Mouse (Mus musculus) thymus, adult 2 months (tissue): Measurements from ENCODE around the gene Atp11a.

Source experiments
- CTCF ChIP-seq: fragments of 200-500 bp; IDR thresholded peaks from 2 replicates; pipeline ENCODE4 v1.5.1; 2012; ENCODE audit warnings: mild to moderate bottlenecking, control low read depth, low read length, moderate library complexity, borderline replicate concordance; ENCODE audit not compliant: control insufficient read depth, poor library complexity, insufficient read depth; ENCODE audit errors: extremely low read depth
- POLR2A ChIP-seq: fragments of 200-500 bp; IDR thresholded peaks from 2 replicates; pipeline ENCODE4 v1.6.1; 2012; ENCODE audit warnings: mild to moderate bottlenecking, low read length, control low read depth, moderate library complexity; ENCODE audit not compliant: control insufficient read depth, poor library complexity, insufficient read depth; ENCODE audit errors: extremely low read depth

DNA sequence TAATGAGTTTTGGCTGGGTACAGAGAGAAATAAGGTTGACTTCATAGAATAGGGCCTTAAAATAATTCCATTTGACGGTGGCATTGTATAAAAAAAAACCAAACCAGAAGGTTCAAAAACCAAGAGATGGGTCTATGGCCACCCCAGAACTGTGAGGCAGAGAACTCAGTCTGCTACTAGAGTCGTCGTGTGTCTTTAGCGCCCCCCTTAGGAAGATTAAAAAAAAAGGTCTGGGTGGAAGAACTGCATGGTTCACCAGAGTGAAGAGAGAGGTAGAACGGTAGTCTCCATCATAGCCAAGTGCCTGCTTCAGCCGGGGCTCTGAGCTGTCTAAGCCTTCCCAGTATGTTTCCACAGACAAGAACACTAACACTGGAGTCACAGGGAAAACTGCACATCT is 54.4 kb downstream of the Atp11a start:
- TF ChIP-seq CTCF (no peak), POLR2A (no peak)
